Mouse (Mus musculus): Measurements from ENCODE around the gene Twsg1. TPM values are rescaled to one million over a fixed set of nuclear protein-coding genes. Genes with fewer than 3 reads are reported as not detected.
A peak's percentile ranks its signal among the peaks of the same experiment; 100 is the strongest.

Twsg1 gene
- total RNA-seq, 1 experiment from 2014 or later = 16.8 TPM

GRCm38 (mm10) chr17:65939461-65940192 is 11.4 kb downstream of the Twsg1 start:
- ATAC-seq (ENCODE audit: extremely low read depth, insufficient number of reproducible peaks, low FRiP score, poor library complexity, severe bottlenecking) = no peak

GRCm38 (mm10) chr17:65937671-65938070 is 13.4 kb downstream of the Twsg1 start:
- no peak for ATAC-seq (ENCODE audit: extremely low read depth, insufficient number of reproducible peaks, low FRiP score, poor library complexity, severe bottlenecking)

GRCm38 (mm10) chr17:65933741-65934140 is 17.3 kb downstream of the Twsg1 start:
- ATAC-seq (ENCODE audit: extremely low read depth, insufficient number of reproducible peaks, low FRiP score, poor library complexity, severe bottlenecking) = no peak

- no peak for ATAC-seq (ENCODE audit: extremely low read depth, insufficient number of reproducible peaks, low FRiP score, poor library complexity, severe bottlenecking)
Observed at GRCm38 (mm10) chr17:65931525-65931924, 19.5 kb downstream of the Twsg1 start.

GRCm38 (mm10) chr17:65930960-65931359 is 20.1 kb downstream of the Twsg1 start:
- ATAC-seq (ENCODE audit: extremely low read depth, insufficient number of reproducible peaks, low FRiP score, poor library complexity, severe bottlenecking) = no peak

- ATAC-seq (ENCODE audit: extremely low read depth, insufficient number of reproducible peaks, low FRiP score, poor library complexity, severe bottlenecking) = no peak
Observed at GRCm38 (mm10) chr17:65930158-65930826, 20.7 kb downstream of the Twsg1 start.

GRCm38 (mm10) chr17:65929319-65929978 is 21.6 kb downstream of the Twsg1 start:
- no peak for ATAC-seq (ENCODE audit: extremely low read depth, insufficient number of reproducible peaks, low FRiP score, poor library complexity, severe bottlenecking)

GRCm38 (mm10) chr17:65927077-65927476 is 23.9 kb downstream of the Twsg1 start:
- ATAC-seq (ENCODE audit: extremely low read depth, insufficient number of reproducible peaks, low FRiP score, poor library complexity, severe bottlenecking) = no peak

GRCm38 (mm10) chr17:65924218-65924617 is 26.8 kb downstream of the Twsg1 start:
- no peak for ATAC-seq (ENCODE audit: extremely low read depth, insufficient number of reproducible peaks, low FRiP score, poor library complexity, severe bottlenecking)

- no peak for ATAC-seq (ENCODE audit: extremely low read depth, insufficient number of reproducible peaks, low FRiP score, poor library complexity, severe bottlenecking)
Observed at GRCm38 (mm10) chr17:65921975-65922374, 29.1 kb downstream of the Twsg1 start.

- no peak for ATAC-seq (ENCODE audit: extremely low read depth, insufficient number of reproducible peaks, low FRiP score, poor library complexity, severe bottlenecking)
Observed at GRCm38 (mm10) chr17:65919235-65919634, 31.8 kb downstream of the Twsg1 start.

GRCm38 (mm10) chr17:65916135-65916668 is 34.8 kb downstream of the Twsg1 start:
- no peak for ATAC-seq (ENCODE audit: extremely low read depth, insufficient number of reproducible peaks, low FRiP score, poor library complexity, severe bottlenecking)

- no peak for ATAC-seq (ENCODE audit: extremely low read depth, insufficient number of reproducible peaks, low FRiP score, poor library complexity, severe bottlenecking)
Observed at GRCm38 (mm10) chr17:65914083-65914482, 36.9 kb downstream of the Twsg1 start.

- no peak for ATAC-seq (ENCODE audit: extremely low read depth, insufficient number of reproducible peaks, low FRiP score, poor library complexity, severe bottlenecking)
Observed at GRCm38 (mm10) chr17:65912202-65912601, 38.8 kb downstream of the Twsg1 start.

- ATAC-seq (ENCODE audit: extremely low read depth, insufficient number of reproducible peaks, low FRiP score, poor library complexity, severe bottlenecking) = no peak
Observed at GRCm38 (mm10) chr17:65911285-65912069, 39.5 kb downstream of the Twsg1 start.

GRCm38 (mm10) chr17:65908270-65908669 is 42.8 kb downstream of the Twsg1 start:
- no peak for ATAC-seq (ENCODE audit: extremely low read depth, insufficient number of reproducible peaks, low FRiP score, poor library complexity, severe bottlenecking)

GRCm38 (mm10) chr17:65906895-65907401 is 44.1 kb downstream of the Twsg1 start:
- ATAC-seq (ENCODE audit: extremely low read depth, insufficient number of reproducible peaks, low FRiP score, poor library complexity, severe bottlenecking) = peak; percentile 85

- ATAC-seq (ENCODE audit: extremely low read depth, insufficient number of reproducible peaks, low FRiP score, poor library complexity, severe bottlenecking) = no peak
Observed at GRCm38 (mm10) chr17:65906313-65906894, 44.6 kb downstream of the Twsg1 start.
